Mouse (Mus musculus): Measurements from ENCODE around the gene Wdr31. TPM values are rescaled to one million over a fixed set of nuclear protein-coding genes. Genes with fewer than 3 reads are reported as not detected.

Wdr31 gene
- polyA plus RNA-seq, 1 experiment = 2.6 TPM

GRCm38 (mm10) chr4:62437871-62438270 is 32.8 kb downstream of the Wdr31 start:
- Histone ChIP-seq H3K79me2 (ENCODE audit: control insufficient read depth, insufficient read depth) (no peaks in the 10 kb centered on the region), H3K4me3 (ENCODE audit: insufficient read depth, poor library complexity, severe bottlenecking) (no peak overlapping the region), H3K79me3 (ENCODE audit: low read depth) (no peaks in the 10 kb centered on the region), H3K27me3 (ENCODE audit: control insufficient read depth, insufficient read depth, insufficient read length) (no peaks in the 10 kb centered on the region), H3K36me3 (ENCODE audit: control insufficient read depth, insufficient read depth) (no peaks in the 10 kb centered on the region), H3ac (ENCODE audit: control insufficient read depth, insufficient read length, low read depth) (no peak overlapping the region)
- TF ChIP-seq MAX (IDR thresholded peaks at IDR 0.05) = no peak
- no peak for TF ChIP-seq FOSL1 (IDR thresholded peaks at IDR 0.05; ENCODE audit: insufficient read depth, low read length, poor library complexity, severe bottlenecking)
- no peak for TF ChIP-seq CTCF (IDR thresholded peaks at IDR 0.05; ENCODE audit: control insufficient read depth, insufficient read depth, insufficient read length)
- TF ChIP-seq MYOG (IDR thresholded peaks at IDR 0.05; ENCODE audit: control insufficient read depth, extremely low read depth, insufficient read length) = no peak
- no peak for TF ChIP-seq MYOD1 (IDR thresholded peaks at IDR 0.05; ENCODE audit: control insufficient read depth, insufficient read length, low read depth)
- no peak for TF ChIP-seq CEBPB (IDR thresholded peaks at IDR 0.05; ENCODE audit: low read depth)
- TF ChIP-seq USF1 (IDR thresholded peaks at IDR 0.05; ENCODE audit: low read depth) = no peak

GRCm38 (mm10) chr4:62437256-62437778 is 33.4 kb downstream of the Wdr31 start:
- Histone ChIP-seq H3K79me3 (ENCODE audit: low read depth) (no peaks in the 10 kb centered on the region), H3K4me3 (ENCODE audit: insufficient read depth, poor library complexity, severe bottlenecking) (no peak overlapping the region), H3K79me2 (ENCODE audit: control insufficient read depth, insufficient read depth) (no peaks in the 10 kb centered on the region), H3ac (ENCODE audit: control insufficient read depth, insufficient read length, low read depth) (no peak overlapping the region), H3K27me3 (ENCODE audit: control insufficient read depth, insufficient read depth, insufficient read length) (no peaks in the 10 kb centered on the region), H3K36me3 (ENCODE audit: control insufficient read depth, insufficient read depth) (no peaks in the 10 kb centered on the region)
- TF ChIP-seq FOSL1 (IDR thresholded peaks at IDR 0.05; ENCODE audit: insufficient read depth, low read length, poor library complexity, severe bottlenecking) (no peak), CTCF (IDR thresholded peaks at IDR 0.05; ENCODE audit: control insufficient read depth, insufficient read depth, insufficient read length) (no peak)

GRCm38 (mm10) chr4:62435081-62435480 is 35.6 kb downstream of the Wdr31 start, which contains the start of gene Rnf183:
Gene Rnf183, minus strand, starts transcription at chr4:62435252.
- H3K79me3 ChIP-seq (ENCODE audit: low read depth) = no peaks in the 10 kb centered on the region
- no peak for TF ChIP-seq MAX (IDR thresholded peaks at IDR 0.05)
- TF ChIP-seq MYOG (IDR thresholded peaks at IDR 0.05; ENCODE audit: control insufficient read depth, extremely low read depth, insufficient read length) = no peak
- H3K79me2 ChIP-seq (ENCODE audit: control insufficient read depth, insufficient read depth) = no peaks in the 10 kb centered on the region
- H3K27me3 ChIP-seq (ENCODE audit: control insufficient read depth, insufficient read depth, insufficient read length) = no peaks in the 10 kb centered on the region
- H3K4me3 ChIP-seq (ENCODE audit: insufficient read depth, poor library complexity, severe bottlenecking) = no peak within 1 kb of the TSS
- no peak within 1 kb of the TSS for H3ac ChIP-seq (ENCODE audit: control insufficient read depth, insufficient read length, low read depth)
- H3K36me3 ChIP-seq (ENCODE audit: control insufficient read depth, insufficient read depth) = no peaks in the 10 kb centered on the region

- H3K79me2 ChIP-seq (ENCODE audit: control insufficient read depth, insufficient read depth) = no peaks in the 10 kb centered on the region
- H3K79me3 ChIP-seq (ENCODE audit: low read depth) = no peaks in the 10 kb centered on the region
- H3ac ChIP-seq (ENCODE audit: control insufficient read depth, insufficient read length, low read depth) = no peak overlapping the region
- TF ChIP-seq MYOD1 (IDR thresholded peaks at IDR 0.05; ENCODE audit: control insufficient read depth, insufficient read length, low read depth) = no peak
- no peak for TF ChIP-seq USF1 (IDR thresholded peaks at IDR 0.05; ENCODE audit: low read depth)
- TF ChIP-seq MAX (IDR thresholded peaks at IDR 0.05) = no peak
- no peak for TF ChIP-seq FOSL1 (IDR thresholded peaks at IDR 0.05; ENCODE audit: insufficient read depth, low read length, poor library complexity, severe bottlenecking)
- no peak for TF ChIP-seq MYOG (IDR thresholded peaks at IDR 0.05; ENCODE audit: control insufficient read depth, extremely low read depth, insufficient read length)
- TF ChIP-seq CTCF (IDR thresholded peaks at IDR 0.05; ENCODE audit: control insufficient read depth, insufficient read depth, insufficient read length) = no peak
- no peak for TF ChIP-seq CEBPB (IDR thresholded peaks at IDR 0.05; ENCODE audit: low read depth)
- no peak overlapping the region for H3K4me3 ChIP-seq (ENCODE audit: insufficient read depth, poor library complexity, severe bottlenecking)
- no peaks in the 10 kb centered on the region for H3K36me3 ChIP-seq (ENCODE audit: control insufficient read depth, insufficient read depth)
- no peaks in the 10 kb centered on the region for H3K27me3 ChIP-seq (ENCODE audit: control insufficient read depth, insufficient read depth, insufficient read length)
Observed at GRCm38 (mm10) chr4:62433939-62434870, 36.5 kb downstream of the Wdr31 start.

- Histone ChIP-seq H3K79me2 (ENCODE audit: control insufficient read depth, insufficient read depth) (no peaks in the 10 kb centered on the region), H3K4me3 (ENCODE audit: insufficient read depth, poor library complexity, severe bottlenecking) (no peak overlapping the region), H3ac (ENCODE audit: control insufficient read depth, insufficient read length, low read depth) (no peak overlapping the region), H3K79me3 (ENCODE audit: low read depth) (no peaks in the 10 kb centered on the region), H3K27me3 (ENCODE audit: control insufficient read depth, insufficient read depth, insufficient read length) (no peaks in the 10 kb centered on the region), H3K36me3 (ENCODE audit: control insufficient read depth, insufficient read depth) (no peaks in the 10 kb centered on the region)
- no peak for TF ChIP-seq MYOD1 (IDR thresholded peaks at IDR 0.05; ENCODE audit: control insufficient read depth, insufficient read length, low read depth)
- TF ChIP-seq FOSL1 (IDR thresholded peaks at IDR 0.05; ENCODE audit: insufficient read depth, low read length, poor library complexity, severe bottlenecking) = peak; percentile 76
Observed at GRCm38 (mm10) chr4:62431522-62431921, 39.2 kb downstream of the Wdr31 start.

- Histone ChIP-seq H3K79me2 (ENCODE audit: control insufficient read depth, insufficient read depth) (no peaks in the 10 kb centered on the region), H3K27me3 (ENCODE audit: control insufficient read depth, insufficient read depth, insufficient read length) (no peaks in the 10 kb centered on the region), H3K36me3 (ENCODE audit: control insufficient read depth, insufficient read depth) (no peaks in the 10 kb centered on the region), H3K4me3 (ENCODE audit: insufficient read depth, poor library complexity, severe bottlenecking) (no peak overlapping the region), H3ac (ENCODE audit: control insufficient read depth, insufficient read length, low read depth) (no peak overlapping the region), H3K79me3 (ENCODE audit: low read depth) (no peaks in the 10 kb centered on the region)
- TF ChIP-seq MAX (IDR thresholded peaks at IDR 0.05) = no peak
- no peak for TF ChIP-seq FOSL1 (IDR thresholded peaks at IDR 0.05; ENCODE audit: insufficient read depth, low read length, poor library complexity, severe bottlenecking)
- TF ChIP-seq CTCF (IDR thresholded peaks at IDR 0.05; ENCODE audit: control insufficient read depth, insufficient read depth, insufficient read length) = no peak
- TF ChIP-seq MYOG (IDR thresholded peaks at IDR 0.05; ENCODE audit: control insufficient read depth, extremely low read depth, insufficient read length) = no peak
- TF ChIP-seq CEBPB (IDR thresholded peaks at IDR 0.05; ENCODE audit: low read depth) = no peak
- TF ChIP-seq MYOD1 (IDR thresholded peaks at IDR 0.05; ENCODE audit: control insufficient read depth, insufficient read length, low read depth) = no peak
- TF ChIP-seq USF1 (IDR thresholded peaks at IDR 0.05; ENCODE audit: low read depth) = no peak
Observed at GRCm38 (mm10) chr4:62430678-62431077, 40.0 kb downstream of the Wdr31 start.
